ENCODE assay signal across 8 mouse cellular contexts in the genomic region with DNA sequence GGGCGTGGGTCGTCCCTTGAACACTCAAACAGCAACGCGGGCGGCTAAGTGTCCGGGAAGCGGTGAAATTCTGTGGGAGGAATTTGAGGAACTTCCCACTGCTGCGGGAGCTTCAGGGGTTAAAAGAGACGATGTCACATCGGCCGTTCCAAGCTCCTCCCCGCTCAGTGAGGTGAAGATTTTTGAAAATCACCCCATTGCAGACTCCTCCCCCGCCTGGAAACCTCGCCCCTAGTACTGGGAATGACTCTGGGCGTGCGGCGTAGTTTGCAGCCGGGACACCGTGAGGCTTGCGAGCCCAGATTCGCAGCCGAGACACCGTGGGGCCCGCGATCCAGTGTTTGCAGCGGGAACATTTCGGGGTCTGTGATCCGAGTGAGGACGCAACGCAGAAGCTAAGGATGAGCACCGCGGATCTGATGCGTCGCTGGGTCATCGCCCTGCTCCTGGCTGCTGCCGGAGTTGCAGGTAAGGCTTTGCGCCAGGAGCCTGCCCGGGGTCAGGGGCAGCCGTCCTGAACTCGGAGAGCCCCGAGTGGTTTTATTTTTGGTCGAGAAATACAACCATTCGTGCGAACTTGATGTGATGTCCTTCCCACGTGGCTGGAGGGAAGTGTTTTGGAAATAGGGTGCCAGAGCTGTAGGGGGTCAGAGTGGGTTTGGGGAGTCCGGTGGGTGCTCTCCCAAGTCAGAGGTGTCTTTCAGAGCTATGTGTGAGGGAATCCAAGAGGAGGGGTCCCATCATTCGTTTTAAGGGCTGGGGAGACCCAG. TPM values are rescaled to one million over a fixed set of nuclear protein-coding genes. Genes with fewer than 3 reads are reported as not detected.
DNase-seq lines count a peak whose midpoint lies in the region; ATAC-seq and TF ChIP-seq lines count a peak whose summit lies in the region.

A gene (plus strand): TSS at position 107 of the 770 bp plus-strand sequence.

- H3K9me3 ChIP-seq in hindbrain, postnatal 0 days (ENCODE audit: low read length): no peaks in the 10 kb centered on the region

- H3K4me3 ChIP-seq in gastrocnemius, adult 2 months: peak within 1 kb of the TSS; percentile 93
- peak within 1 kb of the TSS; percentile 64 for H3K4me3 ChIP-seq in hindbrain, postnatal 0 days (ENCODE audit: low read length)
- H3K4me3 ChIP-seq in left cerebral cortex, adult 2 months: peak within 1 kb of the TSS; percentile 82

- DNase-seq in WW6 (ENCODE audit: low read depth, low spot score): peak; percentile 86
- peak; percentile 47 to 78 for DNase-seq in cerebellum, postnatal 4 days (ENCODE audit: low spot score in 2 of 2)
- DNase-seq in gastrocnemius, adult 2 months: peak; percentile 91
- DNase-seq in hindbrain, postnatal 0 days (ENCODE audit: low spot score): peak; percentile 92
- DNase-seq in left cerebral cortex, adult 2 months (ENCODE audit: extremely low spot score in 1 of 2, low spot score in 2 of 2): peak; percentile 69 to 74
- peak; percentile 92 to 93 for DNase-seq in right cerebral cortex, postnatal 10 days (ENCODE audit: low spot score in 2 of 2)
- DNase-seq in urinary bladder, postnatal 25 days (ENCODE audit: low spot score): peak; percentile 83

- TF ChIP-seq CTCF in gastrocnemius, adult 2 months (IDR thresholded peaks at IDR 0.05): no peak
- TF ChIP-seq CTCF in hindbrain, postnatal 0 days (IDR thresholded peaks at IDR 0.05; ENCODE audit: low read depth): peak; percentile 9
- no peak for TF ChIP-seq CTCF in left cerebral cortex, adult 2 months (IDR thresholded peaks at IDR 0.05)

- H3K9ac ChIP-seq in hindbrain, postnatal 0 days (replicated peaks; ENCODE audit: low read length): peak within 1 kb of the TSS; percentile 54

- peak; percentile 84 for ATAC-seq in hindbrain, postnatal 0 days
- peak; percentile 74 for ATAC-seq in megakaryocyte, adult 5-6 weeks (ENCODE audit: poor library complexity, severe bottlenecking)

- intact Hi-C loops in gastrocnemius, adult 2 months (cut with DNase I): loop anchor here (5.0 kb wide), 1 partner anchor 39 kb away; a partner anchor contains a TSS
- intact Hi-C loops in left cerebral cortex, adult 2 months (cut with DNase I): no loop called here

- H3K27ac ChIP-seq in gastrocnemius, adult 2 months: peak within 1 kb of the TSS; percentile 91
- H3K27ac ChIP-seq in hindbrain, postnatal 0 days: peak within 1 kb of the TSS; percentile 80
- H3K27ac ChIP-seq in left cerebral cortex, adult 2 months: peak within 1 kb of the TSS; percentile 84

- no peaks in the 10 kb centered on the region for H3K27me3 ChIP-seq in hindbrain, postnatal 0 days (ENCODE audit: insufficient read depth, low read length)

- peaks cover 12% of the 10 kb centered on the region; the same call in 1 of the 2 replicates for H3K4me1 ChIP-seq in hindbrain, postnatal 0 days (ENCODE audit: insufficient read depth, low read length)

- H3K36me3 ChIP-seq in hindbrain, postnatal 0 days (ENCODE audit: insufficient read depth, low read length): no peaks in the 10 kb centered on the region

- H3K4me2 ChIP-seq in hindbrain, postnatal 0 days (ENCODE audit: low read depth, low read length): peak within 1 kb of the TSS; percentile 76

- under 1% methylated on average over 47 of the region's 47 CpGs for WGBS in hindbrain, postnatal 0 days

RNA-seq across cellular contexts. Expression of the gene that starts here (rescaled TPM):
- 1 to 10 TPM; 2.9 to 3.3 TPM for total RNA-seq in gastrocnemius, adult 2 months (2021)
- 20.6 and 28.4 TPM in 2 replicates for total RNA-seq in hindbrain, postnatal 0 days (2014; rRNA removed)
- polyA plus RNA-seq in hindbrain, postnatal 0 days (2015; fragmentation: Nextera tagmentation; extraction: Ambion mirVana): 10.7 and 10.9 TPM in 2 replicates
- total RNA-seq in left cerebral cortex, adult 2 months (2021): 10 to 100 TPM; 15.8 to 17.7 TPM
- 23.8 and 25.6 TPM in 2 replicates for total RNA-seq in megakaryocyte, adult 5-6 weeks (2015)
- total RNA-seq in megakaryocyte, adult 5-6 weeks (2017): 50.1 and 51.5 TPM in 2 replicates

Comparison
In these comparisons a context has a peak if more than half of its experiments do, and no peak if none do; other contexts are left out.
1. Peak in every context shown above with its lines: DNase-seq, ATAC-seq, H3K4me3 ChIP-seq and H3K27ac ChIP-seq.